Mouse (Mus musculus) c-Kit-positive CD71-negative TER-119-negative erythroid progenitor cells, embryonic 14.5 days (primary cell): ENCODE results near the gene Trmt13.

Experiments
- DNase-seq: peaks from one replicate; pipeline ENCODE4 v3.0.0-alpha.2; 2013; ENCODE audit warnings: low read depth

Gene Trmt13

GRCm38 (mm10) chr3:116542532-116542931, 71.9 kb downstream of the Trmt13 start:
- DNase-seq, result no peak

- DNase-seq, result no peak
Measured at GRCm38 (mm10) chr3:116542070-116542469, 72.3 kb downstream of the Trmt13 start.

- no peak for DNase-seq
Measured at GRCm38 (mm10) chr3:116537200-116537573, 77.2 kb downstream of the Trmt13 start.

- DNase-seq, result no peak
Measured at GRCm38 (mm10) chr3:116536428-116537199, 77.8 kb downstream of the Trmt13 start.
